Mouse (Mus musculus): Measurements from ENCODE around the gene Armh2.

- TF ChIP-seq POLR2AphosphoS2 (IDR thresholded peaks at IDR 0.05; ENCODE audit: insufficient read length, low read depth) (peak; percentile 86), MYOD1 (IDR thresholded peaks at IDR 0.05; ENCODE audit: control insufficient read depth in 1 of 3, insufficient read length in 2 of 3, low read depth in 2 of 3) (peak in 1 of 3 experiments; percentile 20)
These were observed 20.6 kb downstream of the Armh2 start, which contains the start of gene Gmnn for GRCm38 (mm10) chr13:24761403-24762227.
